13 mouse cellular contexts compared by ENCODE assay signal in genomic region chr2:73609067-73609723, GRCm38 (mm10). TPM values are rescaled to one million over a fixed set of nuclear protein-coding genes. Genes with fewer than 3 reads are reported as not detected.
DNase-seq lines count a peak whose midpoint lies in the region; ATAC-seq and TF ChIP-seq lines count a peak whose summit lies in the region.
"Had no signal": no experiment of that assay in that cellular context is flagged by ENCODE, and none has a peak within 500 bp of the region (broad histone marks: within the 10 kb centered on the region; RNA-seq: fewer than 3 reads in every experiment).

No protein-coding gene starts in this region.

- no peaks in the 10 kb centered on the region for H3K9me3 ChIP-seq in intestine, embryonic 16.5 days (ENCODE audit: control insufficient read depth, low read length)
- H3K9me3 ChIP-seq in hindbrain, embryonic 16.5 days (ENCODE audit: control insufficient read depth, low read length): no peaks in the 10 kb centered on the region
- H3K9me3 ChIP-seq: embryonic facial prominence, embryonic 13.5 days; midbrain, embryonic 13.5 days had no signal

- no peaks in the 10 kb centered on the region for H3K27me3 ChIP-seq in intestine, embryonic 16.5 days (replicated peaks; ENCODE audit: control insufficient read depth, insufficient read depth, low read length)
- H3K27me3 ChIP-seq in myocyte (ENCODE audit: control insufficient read depth, insufficient read depth, insufficient read length): no peaks in the 10 kb centered on the region
- H3K27me3 ChIP-seq in hindbrain, embryonic 16.5 days (replicated peaks; ENCODE audit: control insufficient read depth, insufficient read depth, low read length): no peaks in the 10 kb centered on the region
- H3K27me3 ChIP-seq: embryonic facial prominence, embryonic 13.5 days; midbrain, embryonic 13.5 days had no signal

- no peak overlapping the region for H3K4me2 ChIP-seq in intestine, embryonic 16.5 days (ENCODE audit: low read depth, low read length)
- peak overlapping the region; percentile 29 for H3K4me2 ChIP-seq in myocyte (ENCODE audit: low read depth)
- H3K4me2 ChIP-seq in hindbrain, embryonic 16.5 days (ENCODE audit: low read length): no peak overlapping the region
- H3K4me2 ChIP-seq: embryonic facial prominence, embryonic 13.5 days; midbrain, embryonic 13.5 days had no signal

- TF ChIP-seq POLR2A in myocyte (IDR thresholded peaks at IDR 0.05; ENCODE audit: insufficient read length, low read depth): no peak

- no peak overlapping the region for H3K27ac ChIP-seq in intestine, embryonic 16.5 days (ENCODE audit: low read length)
- H3K27ac ChIP-seq in hindbrain, embryonic 16.5 days (ENCODE audit: low read depth, low read length): no peak overlapping the region
- H3K27ac ChIP-seq: embryonic facial prominence, embryonic 13.5 days; liver, embryonic 14.5 days; midbrain, embryonic 13.5 days had no signal

- H3K4me1 ChIP-seq in intestine, embryonic 16.5 days (ENCODE audit: control insufficient read depth, insufficient read depth, low read length): no peaks in the 10 kb centered on the region
- peaks cover 9% of the 10 kb centered on the region for H3K4me1 ChIP-seq in hindbrain, embryonic 16.5 days (ENCODE audit: control insufficient read depth, insufficient read depth, low read depth, low read length)

- ATAC-seq in intestine, embryonic 16.5 days: peak; percentile 84
- ATAC-seq in hindbrain, embryonic 16.5 days: no peak
- ATAC-seq: midbrain, embryonic 13.5 days had no signal

- WGBS in intestine, embryonic 16.5 days: 68% methylated on average over 5 of the region's 5 CpGs
- 82% methylated on average over 5 of the region's 5 CpGs for WGBS in hindbrain, embryonic 16.5 days

- H3K79me2 ChIP-seq in myocyte (ENCODE audit: control insufficient read depth, insufficient read depth): no peaks in the 10 kb centered on the region

- H3K9ac ChIP-seq in intestine, embryonic 16.5 days (ENCODE audit: low read depth, low read length): no peak overlapping the region
- H3K9ac ChIP-seq in hindbrain, embryonic 16.5 days (ENCODE audit: low read depth, low read length): no peak overlapping the region
- H3K9ac ChIP-seq: embryonic facial prominence, embryonic 13.5 days; liver, embryonic 14.5 days; midbrain, embryonic 13.5 days had no signal

- peak; percentile 78 to 88 for DNase-seq in adrenal gland, adult (ENCODE audit: inconsistent age in 2 of 2, low spot score in 1 of 2)
- DNase-seq in adrenal gland, adult 18-20 months (ENCODE audit: low spot score in 2 of 2): no peak
- DNase-seq in lung, postnatal 36 days: peak; percentile 53
- no peak for DNase-seq in lung, postnatal 10 days
- no peak for DNase-seq in cerebellum, adult 11 months
- DNase-seq: right cerebral cortex, postnatal 4 days; thymus, adult 18-20 months had no signal

- no peak overlapping the region for H3ac ChIP-seq in myocyte (ENCODE audit: control insufficient read depth, insufficient read length)

- H3K4me3 ChIP-seq in intestine, embryonic 16.5 days (ENCODE audit: low read length): no peak overlapping the region
- H3K4me3 ChIP-seq in myocyte: no peak overlapping the region
- no peak overlapping the region for H3K4me3 ChIP-seq in hindbrain, embryonic 16.5 days (ENCODE audit: low read length)
- H3K4me3 ChIP-seq: embryonic facial prominence, embryonic 13.5 days; midbrain, embryonic 13.5 days had no signal

- H3K36me3 ChIP-seq in intestine, embryonic 16.5 days (ENCODE audit: control insufficient read depth, insufficient read depth, low read length): no peaks in the 10 kb centered on the region; the same call in 1 of the 2 replicates
- no peaks in the 10 kb centered on the region for H3K36me3 ChIP-seq in myocyte (ENCODE audit: control insufficient read depth, insufficient read depth)
- peaks cover 5% of the 10 kb centered on the region for H3K36me3 ChIP-seq in hindbrain, embryonic 16.5 days (ENCODE audit: control insufficient read depth, insufficient read depth, low read length)

TF ChIP-seq in myocyte, 11 proteins besides CTCF, POLR2A, EP300 and RAD21:
- peak; percentile 33 for TF ChIP-seq POLR2AphosphoS2 (IDR thresholded peaks at IDR 0.05; ENCODE audit: insufficient read length, low read depth)
- peak in 2 of 3 experiments; percentile 69 to 94 for TF ChIP-seq MYOD1 (IDR thresholded peaks at IDR 0.05; ENCODE audit: control insufficient read depth in 1 of 3, insufficient read length in 2 of 3, low read depth in 2 of 3)
- TF ChIP-seq USF1 (IDR thresholded peaks at IDR 0.05; ENCODE audit: low read depth): no peak
- peak in 1 of 3 experiments; percentile 50 for TF ChIP-seq MYOG (IDR thresholded peaks at IDR 0.05; ENCODE audit: control insufficient read depth in 1 of 3, insufficient read depth in 1 of 3, insufficient read length in 2 of 3, low read depth in 2 of 3)
- 0 out of 2 replicates have a peak, but pooled peaks have one; percentile 15 for TF ChIP-seq CEBPB (IDR thresholded peaks at IDR 0.05; ENCODE audit: insufficient read depth, poor library complexity, severe bottlenecking)

RNA-seq across cellular contexts. Expression of gene Chrna1, which starts 29.1 kb away (rescaled TPM):
- not detected for total RNA-seq in adrenal gland, adult 18-20 months (2021)
- 0.10 TPM in 2 replicates for polyA plus RNA-seq in intestine, embryonic 16.5 days (2015; fragmentation: Nextera tagmentation; extraction: Ambion mirVana)
- polyA plus RNA-seq in myocyte (2012; fragmentation: generic; extraction: Trizol): 391 TPM
- polyA plus RNA-seq in hindbrain, embryonic 16.5 days (2015; fragmentation: Nextera tagmentation; extraction: Ambion mirVana): 0.20 and 0.87 TPM in 2 replicates

Comparison
In these comparisons a context has a peak if more than half of its experiments do, and no peak if none do; other contexts are left out.
1. DNase-seq: peak in adrenal gland, adult (2 of 2) and lung, postnatal 36 days (single experiment); none in adrenal gland, adult 18-20 months (0 of 2), lung, postnatal 10 days (single experiment) and cerebellum, adult 11 months (single experiment).
2. RNA of gene Chrna1, which starts 29.1 kb away (polyA plus RNA-seq): 391 TPM in myocyte (single experiment); 0.20 to 0.87 TPM in hindbrain, embryonic 16.5 days and 0.10 TPM in intestine, embryonic 16.5 days; every median in the first group is over 100 times any median in the second.